Mouse (Mus musculus) liver, embryonic 16.5 days (tissue): ENCODE results near the gene Naxd. TPM values are rescaled to one million over a fixed set of nuclear protein-coding genes. Genes with fewer than 3 reads are reported as not detected.

Experiments
- ATAC-seq: fragments of 200-750 bp; cut with Nextera tagmentation; 2 replicates; pipeline ENCODE4 v1.8.0; 2017; ENCODE audit warnings: low read depth, mild to moderate bottlenecking, moderate number of reproducible peaks, moderate library complexity
- H3K27ac ChIP-seq: fragments of 300-500 bp; sonication (generic); 2 replicates; pipeline ENCODE4 v1.5.1; 2014; ENCODE audit warnings: mild to moderate bottlenecking, low read length
- H3K27me3 ChIP-seq: fragments of 300-500 bp; sonication (generic); 2 replicates; pipeline ENCODE4 v1.6.1; 2014; ENCODE audit warnings: low read depth, low read length, mixed read lengths; ENCODE audit not compliant: control insufficient read depth, insufficient read depth
- H3K36me3 ChIP-seq: fragments of 300-500 bp; sonication (generic); 2 replicates; pipeline ENCODE4 v1.6.1; 2014; ENCODE audit warnings: mild to moderate bottlenecking; ENCODE audit not compliant: control insufficient read depth, insufficient read depth
- H3K4me1 ChIP-seq: fragments of 300-500 bp; sonication (generic); 2 replicates; pipeline ENCODE4 v1.6.1; 2014; ENCODE audit warnings: low read depth, low read length, mixed read lengths; ENCODE audit not compliant: control insufficient read depth
- H3K4me2 ChIP-seq: fragments of 300-500 bp; sonication (generic); 2 replicates; pipeline ENCODE4 v1.6.1; 2014; ENCODE audit warnings: low read depth, low read length, mixed read lengths
- H3K4me3 ChIP-seq: fragments of 300-500 bp; sonication (generic); 2 replicates; pipeline ENCODE4 v1.5.1; 2014; ENCODE audit warnings: low read depth, mild to moderate bottlenecking, low read length
- H3K9ac ChIP-seq: fragments of 300-500 bp; sonication (generic); 2 replicates; pipeline ENCODE4 v1.6.1; 2014; ENCODE audit warnings: low read depth, low read length
- H3K9me3 ChIP-seq: fragments of 300-500 bp; sonication (generic); replicated peaks from 2 replicates; pipeline ENCODE4 v1.6.1; 2016; ENCODE audit warnings: low read length; ENCODE audit not compliant: control insufficient read depth
- WGBS: fragments of 180-500 bp; shearing (Covaris S2); extraction: QIAGEN DNeasy Blood & Tissue Kit; methylation state at CpG from one replicate; pipeline ENCODE4 v1.1.7; 2014; ENCODE audit not compliant: insufficient replicate concordance; 5-methylcytosine and 5-hydroxymethylcytosine counted together
- polyA plus RNA-seq: library from polyadenylated mRNA; unstranded; fragments of >200 nt; fragmentation: Nextera tagmentation; extraction: Ambion mirVana; gene quantifications from 2 replicates; pipeline ENCODE4 v1.2.1, GENCODE M21; 2015

Naxd gene
- polyA plus RNA-seq, result 37.0 and 38.0 TPM in 2 replicates

- H3K27ac ChIP-seq, result peak within 1 kb of the TSS; percentile 78
- H3K9ac ChIP-seq, result peak within 1 kb of the TSS; percentile 82
- 3% methylated on average over 72 of the region's 73 CpGs for WGBS
- H3K9me3 ChIP-seq, result no peaks in the 10 kb centered on the region
- H3K36me3 ChIP-seq, result no peaks in the 10 kb centered on the region
- no peaks in the 10 kb centered on the region for H3K27me3 ChIP-seq
- peaks cover 16% of the 10 kb centered on the region for H3K4me1 ChIP-seq
- peak within 1 kb of the TSS; percentile 83 for H3K4me2 ChIP-seq
- ATAC-seq, result peak; percentile 99
- peak within 1 kb of the TSS; percentile 94 for H3K4me3 ChIP-seq
Observed at GRCm38 (mm10) chr8:11497017-11497990, at the start of gene Naxd. Gene Naxd (plus strand): TSS chr8:11497506.

GRCm38 (mm10) chr8:11447910-11448570 is 49.3 kb upstream of the Naxd start:
- H3K36me3 ChIP-seq, result no peaks in the 10 kb centered on the region
- no peaks in the 10 kb centered on the region for H3K9me3 ChIP-seq
- peaks cover 8% of the 10 kb centered on the region for H3K4me1 ChIP-seq
- H3K4me2 ChIP-seq, result no peak overlapping the region
- H3K27ac ChIP-seq, result no peak overlapping the region
- no peak overlapping the region for H3K9ac ChIP-seq
- ATAC-seq, result no peak
- no peaks in the 10 kb centered on the region for H3K27me3 ChIP-seq
- WGBS, result 80% methylated on average over 23 of the region's 23 CpGs
- H3K4me3 ChIP-seq, result no peak overlapping the region

GRCm38 (mm10) chr8:11450184-11451113 is 46.9 kb upstream of the Naxd start:
- 34% methylated on average over 8 of the region's 8 CpGs for WGBS
- ATAC-seq, result peak; percentile 44
- no peaks in the 10 kb centered on the region; the same call in 1 of the 2 replicates for H3K4me1 ChIP-seq

GRCm38 (mm10) chr8:11452152-11452551 is 45.2 kb upstream of the Naxd start:
- ATAC-seq, result no peak

More at GRCm38 (mm10) chr8:11450184-11451113, 46.9 kb upstream of the Naxd start:
- no peaks in the 10 kb centered on the region for H3K27me3 ChIP-seq
- no peaks in the 10 kb centered on the region for H3K36me3 ChIP-seq
- H3K4me3 ChIP-seq, result no peak overlapping the region
- no peaks in the 10 kb centered on the region for H3K9me3 ChIP-seq
- H3K9ac ChIP-seq, result no peak overlapping the region
- no peak overlapping the region for H3K27ac ChIP-seq
- no peak overlapping the region for H3K4me2 ChIP-seq

DNA sequence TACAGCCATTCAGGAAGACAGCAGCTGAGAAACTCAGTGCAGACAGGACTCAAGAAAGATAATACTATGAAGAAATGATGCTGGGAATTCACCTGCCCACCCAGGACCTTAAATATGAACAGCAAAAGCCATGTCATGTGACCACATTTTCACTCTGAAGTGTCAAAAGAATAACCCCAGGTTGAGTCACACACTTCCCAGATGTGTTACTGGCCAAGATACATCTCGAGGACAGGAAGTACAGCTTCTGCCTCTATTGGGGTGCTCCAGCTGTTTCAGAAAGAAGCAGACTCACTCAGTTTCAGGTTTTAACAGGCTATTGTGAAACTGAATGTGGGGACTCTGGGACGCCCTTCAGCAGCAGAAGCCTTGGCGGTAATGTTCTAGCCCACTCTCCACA is 44.7 kb upstream of the Naxd start:
- WGBS, result 20% methylated on average over 3 of the region's 3 CpGs
- Histone ChIP-seq H3K9ac (no peak overlapping the region), H3K4me3 (no peak overlapping the region), H3K27me3 (no peaks in the 10 kb centered on the region), H3K4me1 (peaks cover 1% of the 10 kb centered on the region), H3K27ac (peak overlapping the region; percentile 30; the same call in 1 of the 2 replicates), H3K9me3 (no peaks in the 10 kb centered on the region), H3K36me3 (no peaks in the 10 kb centered on the region), H3K4me2 (no peak overlapping the region)
- no peak for ATAC-seq

More at GRCm38 (mm10) chr8:11452152-11452551, 45.2 kb upstream of the Naxd start:
- no peak overlapping the region for H3K9ac ChIP-seq
- H3K27me3 ChIP-seq, result no peaks in the 10 kb centered on the region
- H3K36me3 ChIP-seq, result no peaks in the 10 kb centered on the region
- WGBS, result 84% methylated on average over 1 of the region's 1 CpGs
- H3K4me3 ChIP-seq, result no peak overlapping the region
- peak overlapping the region; percentile 30; the same call in 1 of the 2 replicates for H3K27ac ChIP-seq
- no peak overlapping the region for H3K4me2 ChIP-seq
- H3K4me1 ChIP-seq, result no peaks in the 10 kb centered on the region; the same call in 1 of the 2 replicates
- H3K9me3 ChIP-seq, result no peaks in the 10 kb centered on the region

GRCm38 (mm10) chr8:11452974-11453373 is 44.3 kb upstream of the Naxd start:
- no peak overlapping the region for H3K9ac ChIP-seq
- 29% methylated on average over 4 of the region's 4 CpGs for WGBS
- no peaks in the 10 kb centered on the region for H3K36me3 ChIP-seq
- no peak overlapping the region for H3K27ac ChIP-seq
- no peaks in the 10 kb centered on the region for H3K9me3 ChIP-seq
- no peak for ATAC-seq
- H3K4me2 ChIP-seq, result no peak overlapping the region
- no peak overlapping the region for H3K4me3 ChIP-seq
- H3K27me3 ChIP-seq, result no peaks in the 10 kb centered on the region
- peaks cover 4% of the 10 kb centered on the region for H3K4me1 ChIP-seq

GRCm38 (mm10) chr8:11454228-11454627 is 43.1 kb upstream of the Naxd start:
- Histone ChIP-seq H3K27me3 (no peaks in the 10 kb centered on the region), H3K4me3 (no peak overlapping the region), H3K36me3 (no peaks in the 10 kb centered on the region), H3K9me3 (no peaks in the 10 kb centered on the region), H3K27ac (no peak overlapping the region), H3K4me1 (peaks cover 4% of the 10 kb centered on the region), H3K4me2 (no peak overlapping the region), H3K9ac (no peak overlapping the region)
- ATAC-seq, result no peak
- WGBS, result 67% methylated on average over 12 of the region's 12 CpGs

DNA sequence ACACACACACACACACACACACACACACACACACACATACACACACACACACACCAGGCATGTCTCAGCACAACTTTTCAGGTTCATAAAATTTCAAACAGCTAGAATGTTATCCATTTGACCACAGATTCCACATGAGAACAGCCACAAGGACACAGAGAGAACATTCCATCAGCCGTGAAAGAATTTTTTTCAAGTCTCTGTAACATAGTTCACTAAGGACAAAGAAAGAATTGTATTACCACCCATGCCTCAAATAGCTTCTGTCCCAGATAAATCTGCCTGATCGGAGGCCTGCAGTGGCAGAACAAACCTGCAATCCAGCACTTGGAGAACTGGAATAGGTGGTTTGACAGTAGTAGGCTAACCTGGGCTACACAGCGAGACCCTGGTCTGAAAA is 40.0 kb upstream of the Naxd start:
- H3K9me3 ChIP-seq, result no peaks in the 10 kb centered on the region
- H3K4me2 ChIP-seq, result no peak overlapping the region
- no peaks in the 10 kb centered on the region for H3K27me3 ChIP-seq
- no peak overlapping the region for H3K9ac ChIP-seq
- no peak overlapping the region for H3K4me3 ChIP-seq
- WGBS, result 63% methylated on average over 3 of the region's 3 CpGs
- H3K4me1 ChIP-seq, result peaks cover 6% of the 10 kb centered on the region
- peak overlapping the region; percentile 45; the same call in 1 of the 2 replicates for H3K27ac ChIP-seq
- no peak for ATAC-seq
- H3K36me3 ChIP-seq, result no peaks in the 10 kb centered on the region
